Mouse (Mus musculus): Measurements from ENCODE around the gene Nav3.

Gene Nav3

GRCm38 (mm10) chr10:110192026-110192805, 263.8 kb downstream of the Nav3 start:
- DNase-seq (ENCODE audit: low spot score in 2 of 2) = peak in 1 of 2 experiments; percentile 19

GRCm38 (mm10) chr10:110186242-110186641, 269.8 kb downstream of the Nav3 start:
- no peak for DNase-seq (ENCODE audit: low spot score in 2 of 2)

GRCm38 (mm10) chr10:110175874-110176273, 280.1 kb downstream of the Nav3 start:
- DNase-seq (ENCODE audit: low spot score in 2 of 2) = no peak

GRCm38 (mm10) chr10:110169416-110169815, 286.6 kb downstream of the Nav3 start:
- DNase-seq (ENCODE audit: low spot score in 2 of 2) = no peak

GRCm38 (mm10) chr10:110168892-110169291, 287.1 kb downstream of the Nav3 start:
- DNase-seq (ENCODE audit: low spot score in 2 of 2) = no peak

- DNase-seq (ENCODE audit: low spot score in 2 of 2) = no peak
Measured at GRCm38 (mm10) chr10:110162596-110162995, 293.4 kb downstream of the Nav3 start.

GRCm38 (mm10) chr10:110160894-110161293, 295.1 kb downstream of the Nav3 start:
- no peak for DNase-seq (ENCODE audit: low spot score in 2 of 2)

GRCm38 (mm10) chr10:110159548-110159947, 296.5 kb downstream of the Nav3 start:
- DNase-seq (ENCODE audit: low spot score in 2 of 2) = no peak

- no peak for DNase-seq (ENCODE audit: low spot score in 2 of 2)
Measured at GRCm38 (mm10) chr10:110158122-110158521, 297.9 kb downstream of the Nav3 start.

- no peak for DNase-seq (ENCODE audit: low spot score in 2 of 2)
Measured at GRCm38 (mm10) chr10:110156412-110156811, 299.6 kb downstream of the Nav3 start.

GRCm38 (mm10) chr10:110155494-110155893, 300.5 kb downstream of the Nav3 start:
- no peak for DNase-seq (ENCODE audit: low spot score in 2 of 2)

GRCm38 (mm10) chr10:110154873-110155237, 301.1 kb downstream of the Nav3 start:
- DNase-seq (ENCODE audit: low spot score in 2 of 2) = no peak

- DNase-seq (ENCODE audit: low spot score in 2 of 2) = no peak
Measured at GRCm38 (mm10) chr10:110154001-110154872, 301.8 kb downstream of the Nav3 start.

GRCm38 (mm10) chr10:110120572-110120971, 335.4 kb downstream of the Nav3 start:
- no peak for DNase-seq (ENCODE audit: low spot score in 2 of 2)

GRCm38 (mm10) chr10:110117341-110117740, 338.7 kb downstream of the Nav3 start:
- no peak for DNase-seq (ENCODE audit: low spot score in 2 of 2)

GRCm38 (mm10) chr10:110112669-110113458, 343.1 kb downstream of the Nav3 start:
- DNase-seq (ENCODE audit: low spot score in 2 of 2) = no peak

- no peak for DNase-seq (ENCODE audit: low spot score in 2 of 2)
Measured at GRCm38 (mm10) chr10:110103255-110103654, 352.7 kb downstream of the Nav3 start.

- DNase-seq (ENCODE audit: low spot score in 2 of 2) = no peak
Measured at GRCm38 (mm10) chr10:110102231-110102630, 353.8 kb downstream of the Nav3 start.

GRCm38 (mm10) chr10:110094433-110094832, 361.6 kb downstream of the Nav3 start:
- DNase-seq (ENCODE audit: low spot score in 2 of 2) = no peak

- DNase-seq (ENCODE audit: low spot score in 2 of 2) = no peak
Measured at GRCm38 (mm10) chr10:110088444-110089061, 367.5 kb downstream of the Nav3 start.

- no peak for DNase-seq (ENCODE audit: low spot score in 2 of 2)
Measured at GRCm38 (mm10) chr10:110085903-110086302, 370.1 kb downstream of the Nav3 start.

GRCm38 (mm10) chr10:110085156-110085555, 370.8 kb downstream of the Nav3 start:
- DNase-seq (ENCODE audit: low spot score in 2 of 2) = peak; percentile 41 to 57

All from frontal cortex, postnatal 25 days (tissue).